Mouse (Mus musculus) kidney, embryonic 16.5 days (tissue): ENCODE measurements around the gene Plekhg1. TPM values are rescaled to one million over a fixed set of nuclear protein-coding genes. Genes with fewer than 3 reads are reported as not detected.

Experiments
- ATAC-seq: fragments of 200-750 bp; cut with Nextera tagmentation; 2 replicates; pipeline ENCODE4 v1.8.0; 2017; ENCODE audit warnings: moderate TSS enrichment; ENCODE audit not compliant: low FRiP score, low TSS enrichment
- H3K27ac ChIP-seq: fragments of 300-500 bp; sonication (generic); 2 replicates; pipeline ENCODE4 v1.5.1; 2014; ENCODE audit warnings: low read length
- H3K27me3 ChIP-seq: fragments of 300-500 bp; sonication (generic); 2 replicates; pipeline ENCODE4 v1.6.1; 2014; ENCODE audit warnings: low read length, control low read depth, mixed read lengths; ENCODE audit not compliant: insufficient read depth
- H3K36me3 ChIP-seq: fragments of 300-500 bp; sonication (generic); 2 replicates; pipeline ENCODE4 v1.6.1; 2014; ENCODE audit warnings: low read length, control low read depth, mixed read lengths; ENCODE audit not compliant: insufficient read depth
- H3K4me1 ChIP-seq: fragments of 300-500 bp; sonication (generic); 2 replicates; pipeline ENCODE4 v1.6.1; 2014; ENCODE audit warnings: low read length, control low read depth, mixed read lengths; ENCODE audit not compliant: insufficient read depth
- H3K4me2 ChIP-seq: fragments of 300-500 bp; sonication (generic); replicated peaks from 2 replicates; pipeline ENCODE4 v1.6.1; 2014; ENCODE audit warnings: low read depth, low read length
- H3K4me3 ChIP-seq: fragments of 300-500 bp; sonication (generic); 2 replicates; pipeline ENCODE4 v1.5.1; 2014; ENCODE audit warnings: mild to moderate bottlenecking, low read length
- H3K9ac ChIP-seq: fragments of 300-500 bp; sonication (generic); replicated peaks from 2 replicates; pipeline ENCODE4 v1.6.1; 2014; ENCODE audit warnings: low read length
- H3K9me3 ChIP-seq: fragments of 300-500 bp; sonication (generic); 2 replicates; pipeline ENCODE4 v1.6.1; 2016; ENCODE audit warnings: low read length, control low read depth
- WGBS: fragments of 180-500 bp; shearing (Covaris S2); extraction: QIAGEN DNeasy Blood & Tissue Kit; methylation state at CpG from one replicate; pipeline ENCODE4 v1.1.7; 2014; 5-methylcytosine and 5-hydroxymethylcytosine counted together
- polyA plus RNA-seq: library from polyadenylated mRNA; unstranded; fragments of >200 nt; fragmentation: Nextera tagmentation; extraction: Ambion mirVana; gene quantifications from 2 replicates; pipeline ENCODE4 v1.2.1, GENCODE M21; 2015

Plekhg1 gene
- polyA plus RNA-seq, 1 experiment from 2014 or later = 14.4 TPM

- Histone ChIP-seq H3K4me1 (peaks cover 15% of the 10 kb centered on the region), H3K4me3 (peak overlapping the region; percentile 83), H3K27me3 (no peaks in the 10 kb centered on the region), H3K27ac (peak overlapping the region; percentile 96), H3K36me3 (no peaks in the 10 kb centered on the region), H3K9me3 (no peaks in the 10 kb centered on the region), H3K9ac (peak overlapping the region; percentile 84), H3K4me2 (peak overlapping the region; percentile 92)
- under 1% methylated on average over 33 of the region's 47 CpGs for WGBS
- peak; percentile 77 for ATAC-seq
These were observed 582 bp downstream of the Plekhg1 start for GRCm38 (mm10) chr10:3740504-3741388.

DNA sequence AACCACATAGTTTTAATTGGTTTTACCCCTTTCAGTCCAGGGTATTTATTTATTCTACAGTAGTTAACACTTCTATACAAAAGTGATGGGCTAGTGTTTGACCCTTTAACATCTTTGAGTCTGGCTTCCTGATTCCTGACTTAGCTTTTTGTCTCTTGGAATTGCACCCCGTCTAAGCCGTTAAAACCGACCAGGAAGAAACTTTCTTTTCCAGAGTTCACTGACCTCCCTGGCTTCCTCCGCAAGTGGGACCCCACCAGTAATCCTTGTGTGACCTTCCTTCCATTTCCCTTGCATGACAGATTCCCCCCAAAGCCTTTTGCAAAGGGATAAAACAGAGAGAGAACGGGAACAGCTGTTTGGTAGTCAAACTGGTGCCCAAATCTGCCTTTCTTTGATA, 1.6 kb downstream of the Plekhg1 start:
- ATAC-seq = no peak
- no peaks in the 10 kb centered on the region for H3K36me3 ChIP-seq
- H3K27me3 ChIP-seq = no peaks in the 10 kb centered on the region
- H3K27ac ChIP-seq = peak overlapping the region; percentile 96
- WGBS = 17% methylated on average over 5 of the region's 5 CpGs
- peaks cover 15% of the 10 kb centered on the region for H3K4me1 ChIP-seq
- no peaks in the 10 kb centered on the region for H3K9me3 ChIP-seq
- H3K4me2 ChIP-seq = peak overlapping the region; percentile 92
- H3K9ac ChIP-seq = peak overlapping the region; percentile 84
- H3K4me3 ChIP-seq = peak overlapping the region; percentile 83

DNA sequence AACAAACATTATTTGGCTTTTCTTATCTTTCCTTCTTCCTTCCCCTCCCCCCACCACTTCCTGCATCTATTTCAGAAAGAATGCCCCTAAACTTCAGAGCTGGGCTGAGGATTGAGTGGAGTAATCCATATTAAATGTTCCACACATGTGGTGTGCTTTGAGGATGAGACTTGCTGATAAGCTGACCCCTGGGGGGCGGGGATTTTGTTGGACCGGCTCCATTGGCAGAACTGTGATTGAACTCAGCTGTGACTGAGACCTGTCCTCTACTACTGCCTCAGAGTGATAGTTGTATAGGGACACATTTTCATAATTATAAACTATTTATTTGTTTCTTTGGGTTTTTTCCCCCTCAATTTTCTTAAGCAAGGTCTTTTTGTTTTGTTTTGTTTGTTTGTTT, 2.9 kb downstream of the Plekhg1 start:
- ATAC-seq = no peak
- Histone ChIP-seq H3K4me1 (peaks cover 15% of the 10 kb centered on the region), H3K4me2 (peak overlapping the region; percentile 38), H3K4me3 (0 out of 2 replicates have a peak overlapping the region, but pooled peaks have one; percentile 13), H3K36me3 (no peaks in the 10 kb centered on the region), H3K27ac (peak overlapping the region; percentile 57; the same call in 1 of the 2 replicates), H3K9me3 (no peaks in the 10 kb centered on the region), H3K9ac (no peak overlapping the region), H3K27me3 (no peaks in the 10 kb centered on the region)
- 46% methylated on average over 2 of the region's 2 CpGs for WGBS

DNA sequence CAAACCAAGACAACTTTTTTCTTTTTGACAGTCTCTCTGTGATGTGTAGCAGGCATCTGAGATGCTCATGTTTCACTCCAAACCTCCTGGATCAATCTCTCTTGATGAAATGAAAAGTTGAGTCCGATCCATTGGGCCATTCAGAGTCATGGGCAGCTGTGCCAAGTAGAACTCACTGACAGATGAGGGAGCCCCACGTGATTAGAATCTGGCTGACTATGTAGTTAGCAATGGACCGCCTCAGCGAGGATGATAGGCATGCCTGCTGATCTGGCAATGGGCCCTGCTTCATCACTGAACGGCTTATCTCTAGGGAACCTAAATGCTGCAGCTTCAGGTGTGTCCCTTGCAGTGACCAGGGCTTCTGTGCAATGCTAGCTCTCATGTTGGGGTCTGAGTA, 3.7 kb downstream of the Plekhg1 start:
- no peak overlapping the region for H3K4me3 ChIP-seq
- WGBS = 85% methylated on average over 5 of the region's 5 CpGs
- no peak overlapping the region for H3K27ac ChIP-seq
- H3K4me1 ChIP-seq = peaks cover 15% of the 10 kb centered on the region
- no peak overlapping the region for H3K4me2 ChIP-seq
- no peak overlapping the region for H3K9ac ChIP-seq
- H3K9me3 ChIP-seq = no peaks in the 10 kb centered on the region
- no peak for ATAC-seq
- no peaks in the 10 kb centered on the region for H3K36me3 ChIP-seq
- no peaks in the 10 kb centered on the region for H3K27me3 ChIP-seq

DNA sequence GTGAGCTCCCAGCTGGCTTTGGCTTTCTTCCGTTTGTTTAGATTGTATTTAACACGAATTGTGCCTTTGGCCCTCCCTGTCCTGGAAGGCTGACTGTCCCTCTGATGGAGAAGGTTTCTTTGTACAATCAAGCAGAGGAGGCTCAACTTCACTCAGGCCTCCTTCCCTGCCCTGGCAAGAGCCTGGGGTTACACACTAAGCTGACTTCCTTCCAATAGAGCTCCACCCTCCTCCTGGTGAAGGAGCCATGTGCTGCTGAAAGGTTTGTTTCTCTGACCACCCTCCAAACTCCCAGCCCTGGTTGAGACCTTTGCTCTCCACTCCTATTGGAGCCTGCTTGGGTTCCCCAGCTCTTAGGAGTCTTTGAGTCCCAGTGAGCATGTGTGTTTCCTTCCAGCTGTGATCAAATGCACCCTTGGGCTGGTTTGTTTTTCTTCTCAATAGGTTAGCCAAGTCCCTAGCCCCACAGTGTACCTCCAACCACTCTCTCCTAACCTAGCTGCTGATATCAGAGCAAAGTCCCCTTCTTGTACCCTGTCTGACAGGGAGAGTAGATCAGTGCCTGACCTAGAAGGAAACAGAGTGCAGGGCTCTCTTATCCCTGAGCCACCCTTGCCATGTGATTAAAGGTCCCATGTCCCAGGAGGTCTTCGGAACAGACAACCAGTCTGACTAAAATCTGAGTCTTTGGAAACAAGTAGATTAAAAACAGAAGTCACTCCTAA, 6.8 kb downstream of the Plekhg1 start:
- ATAC-seq = no peak
- H3K27ac ChIP-seq = no peak overlapping the region
- H3K4me3 ChIP-seq = no peak overlapping the region
- H3K4me2 ChIP-seq = no peak overlapping the region
- H3K27me3 ChIP-seq = no peaks in the 10 kb centered on the region
- peaks cover 8% of the 10 kb centered on the region for H3K4me1 ChIP-seq
- WGBS = 57% methylated on average over 3 of the region's 3 CpGs
- H3K36me3 ChIP-seq = no peaks in the 10 kb centered on the region
- H3K9ac ChIP-seq = no peak overlapping the region
- no peaks in the 10 kb centered on the region for H3K9me3 ChIP-seq

- no peaks in the 10 kb centered on the region for H3K9me3 ChIP-seq
- no peaks in the 10 kb centered on the region for H3K27me3 ChIP-seq
- no peak overlapping the region for H3K27ac ChIP-seq
- H3K9ac ChIP-seq = no peak overlapping the region
- H3K36me3 ChIP-seq = no peaks in the 10 kb centered on the region
- no peaks in the 10 kb centered on the region for H3K4me1 ChIP-seq
- WGBS = 91% methylated on average over 1 of the region's 1 CpGs
- H3K4me3 ChIP-seq = no peak overlapping the region
- ATAC-seq = no peak
- H3K4me2 ChIP-seq = no peak overlapping the region
These were observed 9.4 kb downstream of the Plekhg1 start for GRCm38 (mm10) chr10:3749580-3749979.

- 69% methylated on average over 5 of the region's 5 CpGs for WGBS
- Histone ChIP-seq H3K4me1 (peaks cover 12% of the 10 kb centered on the region), H3K36me3 (no peaks in the 10 kb centered on the region), H3K27ac (no peak overlapping the region), H3K9ac (no peak overlapping the region), H3K27me3 (no peaks in the 10 kb centered on the region), H3K4me2 (no peak overlapping the region), H3K9me3 (no peaks in the 10 kb centered on the region), H3K4me3 (no peak overlapping the region)
- no peak for ATAC-seq
These were observed 21.8 kb downstream of the Plekhg1 start for GRCm38 (mm10) chr10:3761992-3762391.

DNA sequence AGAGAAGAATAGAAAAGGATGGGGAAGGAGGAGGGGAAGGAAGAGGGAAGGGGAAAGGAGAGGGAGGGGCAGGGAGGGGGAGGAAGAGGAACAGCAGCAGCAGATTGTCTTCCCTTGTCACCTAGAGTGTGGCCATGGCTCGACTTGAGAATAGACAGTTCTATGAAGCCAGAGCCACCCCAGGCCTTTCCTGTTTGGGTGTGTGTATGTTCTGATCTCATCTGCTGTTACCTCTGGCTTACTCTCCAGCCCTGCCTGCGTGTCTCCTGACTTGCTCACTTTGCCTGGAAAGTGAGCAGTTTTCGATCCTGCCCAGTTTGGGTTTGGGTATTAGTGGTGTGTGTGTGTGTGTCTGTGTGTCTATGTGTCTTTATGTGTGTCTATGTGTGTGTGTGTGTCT, 23.0 kb downstream of the Plekhg1 start:
- no peak overlapping the region for H3K27ac ChIP-seq
- H3K9me3 ChIP-seq = no peaks in the 10 kb centered on the region
- H3K4me2 ChIP-seq = no peak overlapping the region
- H3K4me3 ChIP-seq = no peak overlapping the region
- 57% methylated on average over 3 of the region's 3 CpGs for WGBS
- no peak overlapping the region for H3K9ac ChIP-seq
- no peak for ATAC-seq
- H3K4me1 ChIP-seq = peaks cover 12% of the 10 kb centered on the region
- no peaks in the 10 kb centered on the region for H3K36me3 ChIP-seq
- H3K27me3 ChIP-seq = no peaks in the 10 kb centered on the region

- H3K9ac ChIP-seq = no peak overlapping the region
- no peak overlapping the region for H3K27ac ChIP-seq
- ATAC-seq = no peak
- WGBS = 77% methylated on average over 5 of the region's 5 CpGs
- peaks cover 7% of the 10 kb centered on the region; the same call in 1 of the 2 replicates for H3K36me3 ChIP-seq
- H3K27me3 ChIP-seq = no peaks in the 10 kb centered on the region
- H3K9me3 ChIP-seq = no peaks in the 10 kb centered on the region
- no peak overlapping the region for H3K4me2 ChIP-seq
- H3K4me1 ChIP-seq = peaks cover 5% of the 10 kb centered on the region; the same call in 1 of the 2 replicates
- no peak overlapping the region for H3K4me3 ChIP-seq
These were observed 29.0 kb downstream of the Plekhg1 start for GRCm38 (mm10) chr10:3769131-3769530.

DNA sequence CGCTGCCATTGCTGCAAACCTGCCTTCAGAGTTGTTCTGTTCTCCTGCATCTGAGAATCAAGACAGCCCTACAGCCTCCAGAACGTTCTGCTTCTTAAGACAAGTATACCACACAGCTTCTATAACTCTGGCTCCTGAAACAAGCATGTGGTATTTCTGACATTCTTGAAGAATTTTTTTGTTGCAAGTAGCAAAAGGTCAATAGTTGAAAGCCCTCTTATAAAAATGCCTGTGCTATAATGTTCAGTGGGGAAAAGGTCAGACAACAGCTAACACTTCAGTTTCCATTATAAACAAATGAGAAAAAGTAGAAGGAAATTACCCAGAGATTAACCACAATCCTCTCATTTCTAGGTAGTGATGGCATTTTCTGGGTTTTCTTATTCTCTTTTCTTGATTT, 34.2 kb downstream of the Plekhg1 start:
- no peak for ATAC-seq
- H3K27me3 ChIP-seq = no peaks in the 10 kb centered on the region
- 68% methylated on average over 2 of the region's 2 CpGs for WGBS

More for the DNA sequence above, 34.2 kb downstream of the Plekhg1 start:
- no peak overlapping the region for H3K27ac ChIP-seq
- H3K9me3 ChIP-seq = no peaks in the 10 kb centered on the region
- H3K4me3 ChIP-seq = no peak overlapping the region
- no peak overlapping the region for H3K9ac ChIP-seq
- H3K36me3 ChIP-seq = peaks cover 7% of the 10 kb centered on the region; the same call in 1 of the 2 replicates
- H3K4me2 ChIP-seq = no peak overlapping the region
- no peaks in the 10 kb centered on the region for H3K4me1 ChIP-seq
